Mouse (Mus musculus) MEL (cell line): ENCODE results near the gene Eif4g1. TPM values are rescaled to one million over a fixed set of nuclear protein-coding genes. Genes with fewer than 3 reads are reported as not detected.

Source experiments
- DNase-seq: peaks from one replicate; pipeline ENCODE4 v3.0.0; 2011; ENCODE audit warnings: low read depth, low spot score
- H3K27ac ChIP-seq: 2 replicates; pipeline ENCODE4 v1.5.1; 2012; ENCODE audit warnings: low read depth, mild to moderate bottlenecking, control low read depth, low read length, moderate library complexity; ENCODE audit not compliant: control insufficient read depth
- H3K27me3 ChIP-seq, 2 experiments: fragments of 150-350 bp in 1 of 2; sonication (generic) in 1 of 2; 2 replicates each; pipeline ENCODE4 v1.6.1; 2012; ENCODE audit warnings: low read length in 2 of 2, mild to moderate bottlenecking in 2 of 2, improper control_type of control experiment in 1 of 2, moderate library complexity in 1 of 2; ENCODE audit not compliant: insufficient read depth in 2 of 2, control insufficient read depth in 1 of 2
- H3K36me3 ChIP-seq, 2 experiments: 2 replicates each; pipeline ENCODE4 v1.6.1; 2012 to 2014; ENCODE audit warnings: low read length in 2 of 2, improper control_type of control experiment in 1 of 2, inconsistent platforms in 1 of 2, mild to moderate bottlenecking in 1 of 2; ENCODE audit not compliant: insufficient read depth in 2 of 2, control insufficient read depth in 1 of 2
- H3K4me1 ChIP-seq, 2 experiments: fragments of 150-350 bp in 1 of 2; sonication (generic) in 1 of 2; 2 replicates each; pipeline ENCODE4 v1.6.1; 2012; ENCODE audit warnings: low read length in 2 of 2, improper control_type of control experiment in 1 of 2, mild to moderate bottlenecking in 1 of 2; ENCODE audit not compliant: insufficient read depth in 2 of 2, control insufficient read depth in 1 of 2
- H3K4me3 ChIP-seq, 2 experiments: fragments of 150-350 bp in 1 of 2; sonication (generic) in 1 of 2; 2 replicates each; pipeline ENCODE4 v1.5.1; 2012; ENCODE audit warnings: low read depth in 2 of 2, low read length in 2 of 2, mild to moderate bottlenecking in 2 of 2, moderate library complexity in 2 of 2, control low read depth in 1 of 2, improper control_type of control experiment in 1 of 2; ENCODE audit not compliant: control insufficient read depth in 1 of 2, insufficient read depth in 1 of 2
- H3K79me2 ChIP-seq: 2 replicates; pipeline ENCODE4 v1.6.1; 2012; ENCODE audit warnings: mild to moderate bottlenecking, low read length, moderate library complexity; ENCODE audit not compliant: control insufficient read depth, poor library complexity, insufficient read depth
- H3K9ac ChIP-seq: 2 replicates; pipeline ENCODE4 v1.6.1; 2012; ENCODE audit warnings: low read depth, mild to moderate bottlenecking, control low read depth, low read length, moderate library complexity; ENCODE audit not compliant: control insufficient read depth, poor library complexity, severe bottlenecking
- H3K9me3 ChIP-seq: fragments of 150-350 bp; sonication (generic); replicated peaks from 2 replicates; pipeline ENCODE4 v1.6.1; 2012; ENCODE audit warnings: mild to moderate bottlenecking, low read length, improper control_type of control experiment, moderate library complexity; ENCODE audit not compliant: insufficient read depth
- BHLHE40 ChIP-seq: IDR thresholded peaks from 2 replicates; pipeline ENCODE4 v1.6.1; 2012; ENCODE audit warnings: low read depth, mild to moderate bottlenecking, inconsistent platforms, low read length, improper control_type of control experiment, borderline replicate concordance
- CHD1 ChIP-seq: IDR thresholded peaks from 2 replicates; pipeline ENCODE4 v1.6.1; 2012; ENCODE audit warnings: low read depth, mild to moderate bottlenecking, inconsistent platforms, low read length, improper control_type of control experiment
- E2F4 ChIP-seq: IDR thresholded peaks from 2 replicates; pipeline ENCODE4 v1.6.1; 2011; ENCODE audit warnings: low read depth, low read length, improper control_type of control experiment, borderline replicate concordance
- ELF1 ChIP-seq: IDR thresholded peaks from 2 replicates; pipeline ENCODE4 v1.6.1; 2014; ENCODE audit warnings: low read depth, mild to moderate bottlenecking, inconsistent platforms, low read length, improper control_type of control experiment, moderate library complexity
- EP300 ChIP-seq, 2 experiments: IDR thresholded peaks; 2 replicates each; pipeline ENCODE4 v1.6.1; 2011; ENCODE audit warnings: improper control_type of control experiment in 2 of 2, low read length in 2 of 2, low read depth in 1 of 2, mild to moderate bottlenecking in 1 of 2
- GABPA ChIP-seq: IDR thresholded peaks from 2 replicates; pipeline ENCODE4 v1.6.1; 2012; ENCODE audit warnings: low read depth, mild to moderate bottlenecking, inconsistent platforms, low read length, improper control_type of control experiment, moderate library complexity
- JUND ChIP-seq: IDR thresholded peaks from 2 replicates; pipeline ENCODE4 v1.6.1; 2011; ENCODE audit warnings: low read depth, mild to moderate bottlenecking, improper control_type of control experiment, low read length
- KAT2A ChIP-seq: conservative IDR thresholded peaks from 2 replicates; pipeline ENCODE4 v1.6.1; 2012; ENCODE audit warnings: low read depth, low read length, improper control_type of control experiment, inconsistent platforms
- MAFK ChIP-seq: IDR thresholded peaks from 2 replicates; pipeline ENCODE4 v1.6.1; 2011; ENCODE audit warnings: low read depth, mild to moderate bottlenecking, low read length, improper control_type of control experiment, borderline replicate concordance
- MAZ ChIP-seq: IDR thresholded peaks from 2 replicates; pipeline ENCODE4 v1.6.1; 2012; ENCODE audit warnings: low read depth, mild to moderate bottlenecking, inconsistent platforms, low read length, improper control_type of control experiment
- MEF2A ChIP-seq: IDR thresholded peaks from 2 replicates; pipeline ENCODE4 v1.6.1; 2014; ENCODE audit warnings: low read depth, mild to moderate bottlenecking, inconsistent platforms, low read length, improper control_type of control experiment; ENCODE audit not compliant: poor library complexity, insufficient replicate concordance, severe bottlenecking; ENCODE audit errors: extremely low read depth
- MXI1 ChIP-seq: IDR thresholded peaks from 2 replicates; pipeline ENCODE4 v1.6.1; 2011; ENCODE audit warnings: mild to moderate bottlenecking, low read depth, low read length, improper control_type of control experiment
- MYB ChIP-seq: IDR thresholded peaks from 2 replicates; pipeline ENCODE4 v1.6.1; 2011; ENCODE audit warnings: mild to moderate bottlenecking, low read depth, low read length, improper control_type of control experiment
- MYC ChIP-seq: IDR thresholded peaks from 2 replicates; pipeline ENCODE4 v1.6.1; 2011; ENCODE audit warnings: low read depth, mild to moderate bottlenecking, low read length, improper control_type of control experiment, moderate library complexity
- NELFE ChIP-seq: IDR thresholded peaks from 2 replicates; pipeline ENCODE4 v1.6.1; 2011; ENCODE audit warnings: low read depth, low read length, improper control_type of control experiment
- NRF1 ChIP-seq: IDR thresholded peaks from 2 replicates; pipeline ENCODE4 v1.6.1; 2014; ENCODE audit warnings: low read depth, mild to moderate bottlenecking, inconsistent platforms, low read length, improper control_type of control experiment, moderate library complexity; ENCODE audit not compliant: poor library complexity, insufficient read depth, severe bottlenecking
- POLR2A ChIP-seq, 2 experiments: IDR thresholded peaks; 2 replicates each; pipeline ENCODE4 v1.6.1; 2011 to 2012; ENCODE audit warnings: low read length in 2 of 2, mild to moderate bottlenecking in 2 of 2, control low read depth in 1 of 2, improper control_type of control experiment in 1 of 2, low read depth in 1 of 2, moderate library complexity in 1 of 2; ENCODE audit not compliant: control insufficient read depth in 1 of 2, insufficient read depth in 1 of 2, poor library complexity in 1 of 2
- POLR2AphosphoS2 ChIP-seq: IDR thresholded peaks from 2 replicates; pipeline ENCODE4 v1.6.1; 2011; ENCODE audit warnings: low read length, improper control_type of control experiment
- POLR2AphosphoS5 ChIP-seq: IDR thresholded peaks from 2 replicates; pipeline ENCODE4 v1.6.1; 2012; ENCODE audit warnings: low read depth, borderline replicate concordance, mild to moderate bottlenecking, inconsistent platforms, low read length, moderate library complexity, mixed read lengths
- SIN3A ChIP-seq: IDR thresholded peaks from 2 replicates; pipeline ENCODE4 v1.6.1; 2012; ENCODE audit warnings: low read length, improper control_type of control experiment, inconsistent platforms
- SMC3 ChIP-seq: IDR thresholded peaks from 2 replicates; pipeline ENCODE4 v1.6.1; 2011; ENCODE audit warnings: low read depth, low read length, improper control_type of control experiment
- TCF12 ChIP-seq: IDR thresholded peaks from 2 replicates; pipeline ENCODE4 v1.6.1; 2014; ENCODE audit warnings: low read depth, mild to moderate bottlenecking, inconsistent platforms, low read length, improper control_type of control experiment, moderate library complexity
- UBTF ChIP-seq: IDR thresholded peaks from 2 replicates; pipeline ENCODE4 v1.6.1; 2012; ENCODE audit warnings: low read depth, mild to moderate bottlenecking, inconsistent platforms, low read length, improper control_type of control experiment, moderate library complexity, borderline replicate concordance; ENCODE audit not compliant: insufficient read depth
- USF2 ChIP-seq, 2 experiments: IDR thresholded peaks; 2 replicates each; pipeline ENCODE4 v1.6.1; 2011 to 2012; ENCODE audit warnings: improper control_type of control experiment in 2 of 2, low read length in 2 of 2, borderline replicate concordance in 1 of 2, inconsistent platforms in 1 of 2, low read depth in 1 of 2, mild to moderate bottlenecking in 1 of 2; ENCODE audit not compliant: insufficient read depth in 1 of 2
- ZC3H11A ChIP-seq: IDR thresholded peaks from 2 replicates; pipeline ENCODE4 v1.6.1; 2012; ENCODE audit warnings: low read depth, mild to moderate bottlenecking, inconsistent platforms, low read length, improper control_type of control experiment
- ZMIZ1 ChIP-seq: IDR thresholded peaks from 2 replicates; pipeline ENCODE4 v1.6.1; 2012; ENCODE audit warnings: low read depth, mild to moderate bottlenecking, inconsistent platforms, low read length, improper control_type of control experiment, moderate library complexity
- ZNF384 ChIP-seq: IDR thresholded peaks from 2 replicates; pipeline ENCODE4 v1.6.1; 2012; ENCODE audit warnings: low read depth, mild to moderate bottlenecking, inconsistent platforms, low read length, improper control_type of control experiment
- polyA plus RNA-seq, 2 experiments: library from polyadenylated mRNA; stranded (reverse) in 1 of 2; unstranded in 1 of 2; fragments of >175 nt in 1 of 2; fragments of >200 nt in 1 of 2; gene quantifications; 2 replicates each; pipeline versions ENCODE4 v1.2.1 to v1.2.4; 2012; ENCODE audit warnings: low replicate concordance in 2 of 2, low read depth in 1 of 2; ENCODE audit not compliant: insufficient read length in 2 of 2, insufficient read depth in 1 of 2, missing spikeins in 1 of 2
- total RNA-seq: library from RNA; depleted of rRNA; stranded (reverse); fragments of 300-350 nt; gene quantifications from 2 replicates; pipeline ENCODE4 v1.2.3, GENCODE M21; 2012

The Eif4g1 gene
- total and polyA plus RNA-seq, 3 experiments, result 327 to 436 (median 409) TPM

GRCm38 (mm10) chr16:20736823-20737222 is 68.7 kb downstream of the Eif4g1 start:
- no peak overlapping the region for H3K27ac ChIP-seq
- TF ChIP-seq BHLHE40 (no peak), USF2 (IDR thresholded peaks at IDR 0.05; ENCODE audit: borderline replicate concordance in 1 of 2, insufficient read depth in 1 of 2, low read depth in 1 of 2, low read length in 2 of 2) (no peak), MXI1 (no peak), MEF2A (no peak), UBTF (no peak), MAZ (no peak), MYB (no peak), E2F4 (no peak), GABPA (no peak), NRF1 (no peak), ZNF384 (no peak), ZMIZ1 (no peak), MYC (no peak), POLR2AphosphoS5 (no peak)
- no peaks in the 10 kb centered on the region; a peak in 2 of 4 replicates for H3K27me3 ChIP-seq
- H3K79me2 ChIP-seq, result no peaks in the 10 kb centered on the region
- H3K4me3 ChIP-seq, result no peak overlapping the region
- no peaks in the 10 kb centered on the region for H3K4me1 ChIP-seq
- no peak overlapping the region for H3K9ac ChIP-seq
- H3K36me3 ChIP-seq, result no peaks in the 10 kb centered on the region
- no peak for DNase-seq
- no peaks in the 10 kb centered on the region for H3K9me3 ChIP-seq

- Histone ChIP-seq H3K27ac (no peak overlapping the region), H3K27me3 (no peaks in the 10 kb centered on the region; a peak in 1 of 4 replicates), H3K9ac (no peak overlapping the region), H3K4me1 (no peaks in the 10 kb centered on the region), H3K36me3 (no peaks in the 10 kb centered on the region), H3K9me3 (no peaks in the 10 kb centered on the region), H3K4me3 (no peak overlapping the region), H3K79me2 (no peaks in the 10 kb centered on the region)
- no peak for DNase-seq
- TF ChIP-seq MAFK (no peak), SMC3 (no peak), NELFE (no peak), MAZ (no peak), EP300 (IDR thresholded peaks at IDR 0.05; ENCODE audit: low read depth in 1 of 2, low read length in 2 of 2) (no peak), JUND (no peak), POLR2A (IDR thresholded peaks at IDR 0.05; ENCODE audit: control insufficient read depth in 1 of 2, insufficient read depth in 1 of 2, low read depth in 1 of 2, low read length in 2 of 2, poor library complexity in 1 of 2) (no peak), ZNF384 (no peak), MYB (no peak), ZC3H11A (no peak), TCF12 (no peak), GABPA (no peak), ELF1 (no peak), SIN3A (no peak), NRF1 (no peak), POLR2AphosphoS2 (no peak), POLR2AphosphoS5 (no peak), CHD1 (no peak), KAT2A (no peak)
Measured at GRCm38 (mm10) chr16:20739845-20740244, 71.7 kb downstream of the Eif4g1 start.
